Mouse (Mus musculus) hindbrain, embryonic 12.5 days (tissue): ENCODE results near the gene Pde2a. TPM values are rescaled to one million over a fixed set of nuclear protein-coding genes. Genes with fewer than 3 reads are reported as not detected.
A peak's percentile ranks its signal among the peaks of the same experiment; 100 is the strongest.

Source experiments
- ATAC-seq: fragments of 200-750 bp; cut with Nextera tagmentation; 2 replicates; pipeline ENCODE4 v1.8.0; 2017; ENCODE audit warnings: moderate TSS enrichment; ENCODE audit not compliant: low FRiP score
- H3K27ac ChIP-seq: fragments of 300-500 bp; sonication (generic); 2 replicates; pipeline ENCODE4 v1.5.1; 2016; ENCODE audit warnings: mild to moderate bottlenecking
- H3K27me3 ChIP-seq: fragments of 300-500 bp; sonication (generic); 2 replicates; pipeline ENCODE4 v1.6.1; 2016; ENCODE audit warnings: mild to moderate bottlenecking
- H3K36me3 ChIP-seq: fragments of 300-500 bp; sonication (generic); 2 replicates; pipeline ENCODE4 v1.6.1; 2016; ENCODE audit warnings: mild to moderate bottlenecking
- H3K4me1 ChIP-seq: fragments of 300-500 bp; sonication (generic); 2 replicates; pipeline ENCODE4 v1.6.1; 2016
- H3K4me2 ChIP-seq: fragments of 300-500 bp; sonication (generic); replicated peaks from 2 replicates; pipeline ENCODE4 v1.6.1; 2016; ENCODE audit warnings: mild to moderate bottlenecking
- H3K4me3 ChIP-seq: fragments of 300-500 bp; sonication (generic); 2 replicates; pipeline ENCODE4 v1.5.1; 2016; ENCODE audit warnings: mild to moderate bottlenecking
- H3K9ac ChIP-seq: fragments of 300-500 bp; sonication (generic); 2 replicates; pipeline ENCODE4 v1.6.1; 2016; ENCODE audit warnings: mild to moderate bottlenecking, moderate library complexity
- H3K9me3 ChIP-seq: fragments of 300-500 bp; sonication (generic); replicated peaks from 2 replicates; pipeline ENCODE4 v1.6.1; 2016; ENCODE audit warnings: mild to moderate bottlenecking
- WGBS: fragments of 180-500 bp; shearing (Covaris S2); methylation state at CpG from one replicate; pipeline ENCODE4 v1.1.7; 2016; 5-methylcytosine and 5-hydroxymethylcytosine counted together
- polyA plus RNA-seq: library from polyadenylated mRNA; unstranded; fragments of >200 nt; fragmentation: Nextera tagmentation; extraction: Ambion mirVana; gene quantifications from 2 replicates; pipeline ENCODE4 v1.2.1, GENCODE M21; 2016

Gene Pde2a
- polyA plus RNA-seq, 1 experiment from 2014 or later = 26.9 TPM

GRCm38 (mm10) chr7:101385331-101385733, 36.2 kb upstream of the Pde2a start:
- no peak for ATAC-seq
- WGBS = 47% methylated on average over 6 of the region's 6 CpGs

GRCm38 (mm10) chr7:101385866-101386452, 35.5 kb upstream of the Pde2a start:
- H3K9me3 ChIP-seq = no peaks in the 10 kb centered on the region
- H3K27me3 ChIP-seq = no peaks in the 10 kb centered on the region
- no peaks in the 10 kb centered on the region for H3K36me3 ChIP-seq
- no peak overlapping the region for H3K27ac ChIP-seq
- H3K4me1 ChIP-seq = peaks cover 8% of the 10 kb centered on the region
- 56% methylated on average over 5 of the region's 10 CpGs for WGBS
- no peak overlapping the region for H3K9ac ChIP-seq
- no peak overlapping the region for H3K4me3 ChIP-seq
- ATAC-seq = no peak
- no peak overlapping the region for H3K4me2 ChIP-seq

More at GRCm38 (mm10) chr7:101385331-101385733, 36.2 kb upstream of the Pde2a start:
- Histone ChIP-seq H3K27ac (no peak overlapping the region), H3K4me2 (no peak overlapping the region), H3K4me1 (peaks cover 8% of the 10 kb centered on the region), H3K36me3 (no peaks in the 10 kb centered on the region), H3K4me3 (no peak overlapping the region), H3K9ac (no peak overlapping the region), H3K9me3 (no peaks in the 10 kb centered on the region), H3K27me3 (no peaks in the 10 kb centered on the region)

- Histone ChIP-seq H3K27ac (no peak overlapping the region), H3K4me1 (peaks cover 21% of the 10 kb centered on the region), H3K4me2 (no peak overlapping the region), H3K36me3 (no peaks in the 10 kb centered on the region), H3K27me3 (no peaks in the 10 kb centered on the region), H3K9me3 (no peaks in the 10 kb centered on the region), H3K9ac (no peak overlapping the region), H3K4me3 (no peak overlapping the region)
- WGBS = 85% methylated on average over 6 of the region's 6 CpGs
- no peak for ATAC-seq
These were observed 32.2 kb upstream of the Pde2a start for GRCm38 (mm10) chr7:101389256-101389655.

GRCm38 (mm10) chr7:101391909-101392479, 29.5 kb upstream of the Pde2a start:
- no peak overlapping the region for H3K27ac ChIP-seq
- H3K9me3 ChIP-seq = no peaks in the 10 kb centered on the region
- H3K4me3 ChIP-seq = no peak overlapping the region
- H3K9ac ChIP-seq = no peak overlapping the region
- peaks cover 13% of the 10 kb centered on the region for H3K4me1 ChIP-seq
- H3K4me2 ChIP-seq = no peak overlapping the region
- ATAC-seq = peak; percentile 15; the same call in 1 of the 2 replicates
- WGBS = 85% methylated on average over 4 of the region's 4 CpGs
- no peaks in the 10 kb centered on the region for H3K36me3 ChIP-seq
- H3K27me3 ChIP-seq = no peaks in the 10 kb centered on the region

- no peaks in the 10 kb centered on the region for H3K9me3 ChIP-seq
- no peak for ATAC-seq
- H3K4me2 ChIP-seq = no peak overlapping the region
- H3K27me3 ChIP-seq = no peaks in the 10 kb centered on the region
- 64% methylated on average over 4 of the region's 4 CpGs for WGBS
- no peak overlapping the region for H3K4me3 ChIP-seq
- H3K4me1 ChIP-seq = peaks cover 13% of the 10 kb centered on the region
- peak overlapping the region; percentile 36; the same call in 1 of the 2 replicates for H3K27ac ChIP-seq
- no peak overlapping the region for H3K9ac ChIP-seq
- no peaks in the 10 kb centered on the region for H3K36me3 ChIP-seq
These were observed 28.5 kb upstream of the Pde2a start for GRCm38 (mm10) chr7:101393015-101393414.

- ATAC-seq = peak; percentile 35; the same call in 1 of the 2 replicates
- Histone ChIP-seq H3K9ac (0 out of 2 replicates have a peak overlapping the region, but pooled peaks have one; percentile 14), H3K9me3 (no peaks in the 10 kb centered on the region), H3K4me3 (no peak overlapping the region), H3K4me2 (0 out of 2 replicates have a peak overlapping the region, but pooled peaks have one; percentile 9), H3K36me3 (no peaks in the 10 kb centered on the region), H3K27ac (peak overlapping the region; percentile 49), H3K27me3 (no peaks in the 10 kb centered on the region), H3K4me1 (peaks cover 13% of the 10 kb centered on the region)
- WGBS = 43% methylated on average over 8 of the region's 8 CpGs
These were observed 27.6 kb upstream of the Pde2a start for GRCm38 (mm10) chr7:101393694-101394504.

GRCm38 (mm10) chr7:101394569-101394968, 26.9 kb upstream of the Pde2a start:
- H3K36me3 ChIP-seq = no peaks in the 10 kb centered on the region

GRCm38 (mm10) chr7:101395471-101395870, 26.0 kb upstream of the Pde2a start:
- Histone ChIP-seq H3K27me3 (no peaks in the 10 kb centered on the region), H3K9me3 (no peaks in the 10 kb centered on the region), H3K4me1 (peaks cover 13% of the 10 kb centered on the region), H3K4me3 (no peak overlapping the region), H3K4me2 (no peak overlapping the region), H3K27ac (no peak overlapping the region), H3K9ac (no peak overlapping the region), H3K36me3 (no peaks in the 10 kb centered on the region)
- 82% methylated on average over 2 of the region's 2 CpGs for WGBS
- no peak for ATAC-seq

More at GRCm38 (mm10) chr7:101394569-101394968, 26.9 kb upstream of the Pde2a start:
- Histone ChIP-seq H3K4me3 (no peak overlapping the region), H3K4me1 (peaks cover 13% of the 10 kb centered on the region), H3K9me3 (no peaks in the 10 kb centered on the region), H3K9ac (no peak overlapping the region), H3K27me3 (no peaks in the 10 kb centered on the region), H3K4me2 (0 out of 2 replicates have a peak overlapping the region, but pooled peaks have one; percentile 9), H3K27ac (peak overlapping the region; percentile 49; the same call in 1 of the 2 replicates)
- WGBS = 69% methylated on average over 3 of the region's 3 CpGs
- ATAC-seq = 0 out of 2 replicates have a peak, but pooled peaks have one; percentile 17

- peaks cover 10% of the 10 kb centered on the region; the same call in 1 of the 2 replicates for H3K4me1 ChIP-seq
- H3K4me3 ChIP-seq = no peak overlapping the region
- no peaks in the 10 kb centered on the region for H3K36me3 ChIP-seq
- H3K4me2 ChIP-seq = no peak overlapping the region
- H3K27me3 ChIP-seq = no peaks in the 10 kb centered on the region
- ATAC-seq = no peak
- 90% methylated on average over 4 of the region's 4 CpGs for WGBS
- no peak overlapping the region for H3K27ac ChIP-seq
- H3K9me3 ChIP-seq = no peaks in the 10 kb centered on the region
- no peak overlapping the region for H3K9ac ChIP-seq
These were observed 24.3 kb upstream of the Pde2a start for GRCm38 (mm10) chr7:101397175-101397574.

- Histone ChIP-seq H3K4me2 (no peak overlapping the region), H3K27ac (no peak overlapping the region), H3K9ac (no peak overlapping the region), H3K27me3 (no peaks in the 10 kb centered on the region), H3K4me3 (no peak overlapping the region), H3K4me1 (no peaks in the 10 kb centered on the region), H3K9me3 (no peaks in the 10 kb centered on the region), H3K36me3 (no peaks in the 10 kb centered on the region)
- no peak for ATAC-seq
- WGBS = 89% methylated on average over 7 of the region's 7 CpGs
These were observed 20.0 kb upstream of the Pde2a start for GRCm38 (mm10) chr7:101401510-101401909.

GRCm38 (mm10) chr7:101403831-101404230, 17.7 kb upstream of the Pde2a start:
- no peak for ATAC-seq
- no peaks in the 10 kb centered on the region for H3K36me3 ChIP-seq
- H3K9ac ChIP-seq = no peak overlapping the region
- H3K4me3 ChIP-seq = no peak overlapping the region
- H3K4me1 ChIP-seq = no peaks in the 10 kb centered on the region
- H3K27ac ChIP-seq = no peak overlapping the region
- WGBS = 98% methylated on average over 5 of the region's 5 CpGs
- no peaks in the 10 kb centered on the region for H3K27me3 ChIP-seq
- no peaks in the 10 kb centered on the region for H3K9me3 ChIP-seq
- no peak overlapping the region for H3K4me2 ChIP-seq

GRCm38 (mm10) chr7:101410267-101410936, 11.1 kb upstream of the Pde2a start, which contains the start of gene Gm45837:
Gene Gm45837, plus strand, starts transcription at chr7:101410886.
- 83% methylated on average over 11 of the region's 11 CpGs for WGBS
- no peak for ATAC-seq
- no peak within 1 kb of the TSS for H3K4me3 ChIP-seq

More at GRCm38 (mm10) chr7:101410267-101410936, 11.1 kb upstream of the Pde2a start, which contains the start of gene Gm45837:
- Histone ChIP-seq H3K27ac (no peak within 1 kb of the TSS), H3K4me2 (no peak within 1 kb of the TSS), H3K36me3 (no peaks in the 10 kb centered on the region), H3K9ac (no peak within 1 kb of the TSS), H3K27me3 (no peaks in the 10 kb centered on the region), H3K4me1 (peaks cover 12% of the 10 kb centered on the region), H3K9me3 (no peaks in the 10 kb centered on the region)
